Mouse (Mus musculus) embryonic facial prominence, embryonic 11.5 days (tissue): ENCODE measurements around the gene Fcer2a. TPM values are rescaled to one million over a fixed set of nuclear protein-coding genes. Genes with fewer than 3 reads are reported as not detected.

Experiments used
- ATAC-seq: fragments of 200-750 bp; cut with Nextera tagmentation; replicated peaks from 2 replicates; pipeline ENCODE4 v1.8.0; 2017; ENCODE audit warnings: low read depth; ENCODE audit not compliant: insufficient number of reproducible peaks, low FRiP score, low TSS enrichment
- DNase-seq: peaks from one replicate; pipeline ENCODE4 v3.0.0-alpha.2; 2015; ENCODE audit warnings: low spot score
- H3K27ac ChIP-seq: fragments of 300-500 bp; sonication (generic); replicated peaks from 2 replicates; pipeline ENCODE4 v1.5.1; 2014; ENCODE audit warnings: mild to moderate bottlenecking, low read depth, low read length, control low read depth
- H3K27me3 ChIP-seq: fragments of 300-500 bp; sonication (generic); 2 replicates; pipeline ENCODE4 v1.6.1; 2014; ENCODE audit warnings: mild to moderate bottlenecking, low read length, moderate library complexity, mixed read lengths; ENCODE audit not compliant: control insufficient read depth, insufficient read depth
- H3K36me3 ChIP-seq: fragments of 300-500 bp; sonication (generic); replicated peaks from 2 replicates; pipeline ENCODE4 v1.6.1; 2014; ENCODE audit warnings: low read depth, mild to moderate bottlenecking, low read length, moderate library complexity, mixed read lengths; ENCODE audit not compliant: control insufficient read depth, insufficient read depth
- H3K4me1 ChIP-seq: fragments of 300-500 bp; sonication (generic); 2 replicates; pipeline ENCODE4 v1.6.1; 2014; ENCODE audit warnings: low read length, mixed read lengths; ENCODE audit not compliant: control insufficient read depth, insufficient read depth
- H3K4me2 ChIP-seq: fragments of 300-500 bp; sonication (generic); 2 replicates; pipeline ENCODE4 v1.6.1; 2014; ENCODE audit warnings: low read depth, mild to moderate bottlenecking, control low read depth, low read length, moderate library complexity
- H3K4me3 ChIP-seq: fragments of 300-500 bp; sonication (generic); 2 replicates; pipeline ENCODE4 v1.5.1; 2014; ENCODE audit warnings: low read depth, low read length, control low read depth
- H3K9ac ChIP-seq: fragments of 300-500 bp; sonication (generic); replicated peaks from 2 replicates; pipeline ENCODE4 v1.6.1; 2014; ENCODE audit warnings: mild to moderate bottlenecking, control low read depth, low read length
- H3K9me3 ChIP-seq: fragments of 300-500 bp; sonication (generic); replicated peaks from 2 replicates; pipeline ENCODE4 v1.6.1; 2016; ENCODE audit warnings: mild to moderate bottlenecking, low read length, inconsistent platforms, mixed read lengths; ENCODE audit not compliant: control insufficient read depth
- WGBS: fragments of 180-500 bp; shearing (Covaris S2); extraction: QIAGEN DNeasy Blood & Tissue Kit; methylation state at CpG from one replicate; pipeline ENCODE4 v1.1.7; 2014; 5-methylcytosine and 5-hydroxymethylcytosine counted together
- polyA plus RNA-seq: library from polyadenylated mRNA; unstranded; fragments of >200 nt; fragmentation: Nextera tagmentation; extraction: Ambion mirVana; gene quantifications from 2 replicates; pipeline ENCODE4 v1.2.1, GENCODE M21; 2014

The Fcer2a gene
- polyA plus RNA-seq, 1 experiment from 2014 or later: 0.25 TPM

- no peaks in the 10 kb centered on the region for H3K27me3 ChIP-seq
- no peaks in the 10 kb centered on the region for H3K36me3 ChIP-seq
- H3K4me3 ChIP-seq: no peak overlapping the region
- WGBS: 63% methylated on average over 2 of the region's 2 CpGs
- no peak overlapping the region for H3K4me2 ChIP-seq
- DNase-seq (no peak), ATAC-seq (no peak)
- no peaks in the 10 kb centered on the region for H3K9me3 ChIP-seq
- no peaks in the 10 kb centered on the region for H3K4me1 ChIP-seq
- no peak overlapping the region for H3K27ac ChIP-seq
- no peak overlapping the region for H3K9ac ChIP-seq
Measured at GRCm38 (mm10) chr8:3711646-3712045, 17.7 kb upstream of the Fcer2a start.

DNA sequence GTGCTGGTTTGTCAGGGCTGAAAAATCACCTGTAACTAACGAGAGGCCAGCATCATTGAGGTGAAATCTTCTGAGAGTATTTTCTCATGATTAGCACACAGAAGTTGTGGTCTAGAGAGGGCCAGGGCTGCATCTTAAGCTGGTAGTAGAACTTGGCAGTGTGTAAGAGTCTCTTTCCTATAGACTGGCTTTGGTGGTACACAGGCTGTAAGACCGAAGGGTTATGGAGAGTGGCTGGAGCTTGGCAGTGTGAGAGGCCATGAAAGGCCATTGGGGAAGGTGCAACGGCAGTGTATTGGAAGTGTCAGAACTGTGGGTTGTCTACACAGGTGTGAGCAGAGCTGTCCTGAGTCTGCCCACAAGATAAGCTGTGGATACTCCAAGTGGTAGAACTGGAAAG, 16.3 kb upstream of the Fcer2a start:
- DNase-seq: no peak
- ATAC-seq: no peak
- Histone ChIP-seq H3K9me3 (no peaks in the 10 kb centered on the region), H3K4me3 (no peak overlapping the region), H3K4me2 (no peak overlapping the region), H3K27ac (no peak overlapping the region), H3K27me3 (no peaks in the 10 kb centered on the region), H3K4me1 (no peaks in the 10 kb centered on the region), H3K36me3 (no peaks in the 10 kb centered on the region), H3K9ac (no peak overlapping the region)
- WGBS: 84% methylated on average over 3 of the region's 3 CpGs

DNA sequence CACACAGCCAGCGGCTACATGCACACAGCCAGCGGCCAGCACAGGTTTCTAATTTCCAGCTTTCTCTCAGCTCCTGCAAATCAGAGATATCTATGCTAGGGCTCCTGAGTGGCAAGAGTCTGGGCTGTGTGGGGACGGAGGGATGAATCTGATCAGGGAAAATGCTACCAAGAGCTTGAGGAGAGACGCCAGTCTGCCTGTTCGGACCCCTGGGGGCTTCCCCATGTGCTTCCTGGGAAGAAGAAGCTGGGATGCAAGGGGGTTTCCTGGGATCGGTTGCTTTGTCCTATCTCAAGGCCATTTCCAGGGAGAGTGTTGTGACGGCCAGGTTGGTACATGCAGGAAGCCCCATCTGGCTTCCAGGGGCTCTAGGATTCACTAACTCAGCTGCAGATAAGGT, 13.6 kb upstream of the Fcer2a start:
- Histone ChIP-seq H3K9me3 (no peaks in the 10 kb centered on the region), H3K36me3 (no peaks in the 10 kb centered on the region), H3K27ac (no peak overlapping the region), H3K4me1 (no peaks in the 10 kb centered on the region), H3K4me3 (no peak overlapping the region), H3K4me2 (no peak overlapping the region), H3K27me3 (no peaks in the 10 kb centered on the region), H3K9ac (no peak overlapping the region)
- no peak for ATAC-seq
- no peak for DNase-seq
- 68% methylated on average over 7 of the region's 7 CpGs for WGBS

DNA sequence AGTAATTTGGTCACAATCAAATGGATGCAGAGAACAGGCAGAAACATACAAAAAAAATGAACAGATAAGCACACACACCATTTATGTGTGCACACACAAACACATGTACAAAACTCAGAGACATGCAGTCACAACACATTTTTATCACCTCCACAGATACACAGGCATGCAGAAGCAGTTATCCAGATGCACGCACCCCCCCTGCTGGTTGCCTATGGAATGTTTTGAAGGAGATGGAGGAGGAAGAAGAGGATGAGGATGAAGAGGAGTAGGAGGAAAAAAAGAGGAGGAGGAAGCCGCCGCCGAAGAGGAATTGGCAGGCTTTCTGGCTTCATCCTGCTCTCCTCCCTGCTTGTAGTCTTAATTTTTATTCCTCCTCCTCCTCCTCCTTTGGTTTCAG, 11.7 kb upstream of the Fcer2a start:
- Histone ChIP-seq H3K4me2 (no peak overlapping the region), H3K4me1 (no peaks in the 10 kb centered on the region), H3K27ac (no peak overlapping the region), H3K9ac (no peak overlapping the region), H3K9me3 (no peaks in the 10 kb centered on the region), H3K27me3 (no peaks in the 10 kb centered on the region), H3K4me3 (no peak overlapping the region), H3K36me3 (no peaks in the 10 kb centered on the region)
- ATAC-seq (no peak), DNase-seq (no peak)
- WGBS: 55% methylated on average over 4 of the region's 4 CpGs

- no peak overlapping the region for H3K27ac ChIP-seq
- H3K4me1 ChIP-seq: no peaks in the 10 kb centered on the region
- no peaks in the 10 kb centered on the region for H3K36me3 ChIP-seq
- DNase-seq: no peak
- H3K4me2 ChIP-seq: no peak overlapping the region
- H3K27me3 ChIP-seq: no peaks in the 10 kb centered on the region
- WGBS: 90% methylated on average over 1 of the region's 1 CpGs
- no peak overlapping the region for H3K4me3 ChIP-seq
- no peaks in the 10 kb centered on the region for H3K9me3 ChIP-seq
- ATAC-seq: no peak
- H3K9ac ChIP-seq: no peak overlapping the region
Measured at GRCm38 (mm10) chr8:3701491-3701890, 7.5 kb upstream of the Fcer2a start.

DNA sequence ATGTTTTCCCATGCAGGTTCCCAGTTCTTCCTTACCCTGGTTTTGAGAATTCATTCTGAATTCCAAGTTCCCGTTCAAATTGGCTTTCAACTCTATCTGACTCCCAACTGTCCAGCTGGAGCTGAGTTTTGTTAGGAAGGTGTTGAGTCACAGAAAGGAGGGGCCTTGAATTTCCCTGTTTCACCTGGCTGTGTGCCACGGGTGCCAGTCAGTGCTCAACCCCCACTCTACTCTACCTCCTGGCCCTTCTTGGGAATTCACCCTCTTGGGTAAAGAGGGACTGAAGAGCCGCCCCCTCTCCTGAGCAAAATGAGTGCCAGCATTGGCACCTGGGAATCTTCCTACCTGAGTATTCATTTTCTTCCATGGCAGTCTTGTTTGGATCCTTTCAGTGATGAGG, 3.2 kb downstream of the Fcer2a start:
- Histone ChIP-seq H3K9me3 (no peaks in the 10 kb centered on the region), H3K36me3 (no peaks in the 10 kb centered on the region), H3K27ac (no peak overlapping the region), H3K27me3 (no peaks in the 10 kb centered on the region), H3K4me2 (no peak overlapping the region), H3K9ac (no peak overlapping the region), H3K4me3 (no peak overlapping the region), H3K4me1 (no peaks in the 10 kb centered on the region)
- ATAC-seq (no peak), DNase-seq (no peak)
- 77% methylated on average over 3 of the region's 3 CpGs for WGBS

DNA sequence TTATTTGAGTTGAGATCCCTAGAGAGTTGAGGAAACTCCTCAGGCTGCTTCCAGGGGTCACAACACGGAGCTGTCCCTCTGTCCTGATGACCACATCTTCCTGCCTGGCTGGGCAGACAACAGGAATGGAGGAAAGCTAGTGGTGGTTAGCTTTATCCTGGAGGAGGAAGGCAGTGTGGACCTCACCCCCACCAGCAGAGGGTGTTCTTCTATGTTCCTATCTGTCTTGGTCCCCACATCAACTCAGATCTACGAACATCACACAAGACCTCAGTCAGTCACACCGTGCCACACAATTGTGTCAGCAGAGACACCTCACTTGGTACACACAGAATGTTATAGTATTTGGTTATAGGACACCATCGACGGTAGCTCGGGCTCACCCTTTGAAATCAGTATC, 6.4 kb downstream of the Fcer2a start:
- no peaks in the 10 kb centered on the region for H3K9me3 ChIP-seq
- H3K9ac ChIP-seq: no peak overlapping the region
- no peaks in the 10 kb centered on the region for H3K36me3 ChIP-seq
- no peaks in the 10 kb centered on the region for H3K4me1 ChIP-seq
- ATAC-seq (no peak), DNase-seq (no peak)
- 76% methylated on average over 6 of the region's 6 CpGs for WGBS
- H3K4me3 ChIP-seq: no peak overlapping the region
- H3K27ac ChIP-seq: no peak overlapping the region
- no peaks in the 10 kb centered on the region for H3K27me3 ChIP-seq
- no peak overlapping the region for H3K4me2 ChIP-seq

DNA sequence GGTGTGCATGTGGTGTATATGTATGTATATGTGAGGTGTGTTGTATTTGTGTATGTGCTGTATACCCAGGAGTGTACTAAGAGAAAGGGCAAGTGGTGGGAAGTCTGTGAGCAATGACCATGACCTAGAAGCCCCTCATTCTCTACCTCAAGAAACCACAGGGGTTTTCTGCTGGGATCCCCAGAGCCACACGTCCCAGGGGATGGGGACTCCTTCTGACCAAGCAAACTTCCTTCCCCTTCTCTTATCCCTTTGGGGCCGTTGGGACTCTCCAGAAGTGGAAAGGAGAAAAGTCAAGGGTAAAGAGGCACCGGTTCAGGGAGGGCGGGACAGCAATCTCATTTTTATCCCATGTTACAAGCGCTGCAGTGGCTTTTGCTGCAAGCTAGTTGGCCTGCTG, 8.6 kb downstream of the Fcer2a start:
- Histone ChIP-seq H3K4me3 (no peak overlapping the region), H3K9ac (no peak overlapping the region), H3K36me3 (no peaks in the 10 kb centered on the region), H3K4me1 (no peaks in the 10 kb centered on the region), H3K27ac (no peak overlapping the region), H3K4me2 (no peak overlapping the region), H3K9me3 (no peaks in the 10 kb centered on the region), H3K27me3 (no peaks in the 10 kb centered on the region)
- ATAC-seq (no peak), DNase-seq (no peak)
- whole genome bisulfite sequencing: 78% methylated on average over 5 of the region's 5 CpGs

DNA sequence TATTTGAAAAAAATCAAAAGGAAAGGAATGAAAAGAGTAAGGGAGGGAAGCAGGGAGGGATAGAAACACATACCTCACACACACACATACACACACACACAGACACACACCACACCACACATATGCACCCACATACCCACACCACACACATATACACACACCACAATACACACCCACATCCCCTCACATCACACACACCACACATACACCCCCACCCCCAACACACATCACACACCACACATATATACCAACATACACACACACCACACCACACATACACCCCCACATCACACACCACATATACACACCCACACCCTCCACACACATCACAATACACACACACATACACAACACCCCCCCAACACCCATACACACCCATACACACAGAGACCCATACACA, 9.4 kb downstream of the Fcer2a start:
- ATAC-seq: no peak
- Histone ChIP-seq H3K4me1 (no peaks in the 10 kb centered on the region), H3K36me3 (peaks cover 3% of the 10 kb centered on the region), H3K27me3 (no peaks in the 10 kb centered on the region), H3K27ac (no peak overlapping the region), H3K4me2 (no peak overlapping the region), H3K4me3 (no peak overlapping the region), H3K9me3 (no peaks in the 10 kb centered on the region), H3K9ac (no peak overlapping the region)
- no peak for DNase-seq
